Mouse (Mus musculus) cerebellum, adult 8-10 months (tissue): ENCODE measurements at regions not wholly inside any gene's neighbourhood (a gene's known extent, or its start where the extent isn't known, plus 50 kb on each side); places are given as distances from the start of the nearest gene placed in this dataset.

Source experiments
- DNase-seq: peaks from one replicate; pipeline ENCODE4 v3.0.0; 2022

DNA sequence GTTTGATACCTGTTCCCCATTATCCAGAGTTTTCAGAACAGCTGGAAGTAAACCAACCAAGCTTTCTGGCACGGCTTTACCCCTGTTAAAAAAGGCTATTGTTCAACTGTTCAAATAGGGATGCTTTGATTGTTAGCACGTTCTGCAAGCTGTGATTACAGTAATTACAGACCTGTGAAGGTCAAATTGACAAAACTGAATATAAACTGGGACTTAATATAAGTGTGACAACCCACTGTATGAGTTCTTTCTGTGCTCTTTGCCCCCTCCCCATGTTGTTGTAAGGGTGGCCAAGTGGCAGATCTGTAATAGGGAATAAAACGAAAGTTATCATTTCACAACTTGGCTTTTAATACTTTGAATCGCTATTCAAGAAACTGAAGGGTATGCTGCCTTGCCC, 105.0 kb upstream of the 4933415F23Rik start:
- no peak for DNase-seq

DNA sequence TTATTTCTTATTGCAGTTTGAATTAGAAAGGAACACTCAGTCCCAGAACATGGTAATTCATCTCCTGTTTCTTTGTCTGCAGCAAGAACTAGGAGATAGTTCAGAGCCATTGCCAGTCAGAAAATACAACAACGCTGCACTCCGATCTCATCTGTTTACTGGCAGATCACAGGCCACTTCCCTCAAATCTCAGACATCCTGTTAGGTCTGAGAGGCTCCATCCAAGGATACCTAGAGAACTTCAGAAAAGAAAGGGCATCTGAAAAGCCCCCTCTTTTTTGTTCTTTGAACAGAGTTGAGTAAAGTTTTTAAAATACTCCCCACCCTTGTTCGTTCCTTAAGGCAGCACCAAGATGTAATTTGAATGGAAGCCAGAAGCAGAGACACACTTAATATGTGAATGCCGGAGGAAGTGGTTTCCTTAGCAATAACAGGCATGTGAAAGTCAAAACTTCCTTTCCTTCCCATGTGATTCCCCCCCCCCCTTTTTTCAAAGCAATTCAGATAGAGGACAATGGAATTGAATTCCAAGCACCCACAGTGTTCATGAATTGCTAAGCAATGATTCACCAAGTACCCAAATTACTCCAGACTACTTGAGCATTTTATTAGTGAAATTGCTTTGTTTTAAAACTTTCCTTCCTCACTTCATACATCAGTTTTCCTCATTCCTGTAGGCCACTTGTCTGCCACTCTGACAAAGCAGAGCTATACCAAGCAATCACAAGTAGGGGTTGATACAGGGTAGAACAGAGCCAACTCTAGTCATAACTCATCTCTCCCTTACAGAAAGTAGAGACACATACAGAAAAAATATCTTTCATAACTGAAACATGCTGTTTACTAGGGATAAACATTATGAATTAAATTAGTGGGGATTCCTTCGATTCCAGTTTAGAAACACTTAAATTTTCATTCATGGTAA, 100.7 kb upstream of the 4933415F23Rik start:
- no peak for DNase-seq

DNA sequence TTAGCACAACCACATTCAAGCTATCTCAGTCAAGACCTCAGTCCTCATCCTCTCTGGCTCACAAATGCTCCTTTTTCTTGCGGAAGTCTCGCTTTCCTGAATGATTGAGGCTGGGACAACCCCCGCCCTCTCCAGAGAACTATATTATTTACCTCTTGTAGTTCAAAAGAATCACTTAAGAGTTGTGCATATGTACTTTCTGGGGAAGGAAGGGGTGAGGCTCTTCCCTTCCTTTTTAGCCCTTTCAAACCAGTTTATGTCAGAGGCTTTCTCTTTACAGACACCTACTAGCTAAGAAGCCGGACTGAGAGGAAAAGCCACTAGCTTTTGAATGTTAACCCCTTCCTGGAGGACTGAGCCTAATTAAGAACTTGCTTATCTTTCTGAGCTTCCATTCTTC, 98.4 kb upstream of the 4933415F23Rik start:
- DNase-seq, result no peak

DNA sequence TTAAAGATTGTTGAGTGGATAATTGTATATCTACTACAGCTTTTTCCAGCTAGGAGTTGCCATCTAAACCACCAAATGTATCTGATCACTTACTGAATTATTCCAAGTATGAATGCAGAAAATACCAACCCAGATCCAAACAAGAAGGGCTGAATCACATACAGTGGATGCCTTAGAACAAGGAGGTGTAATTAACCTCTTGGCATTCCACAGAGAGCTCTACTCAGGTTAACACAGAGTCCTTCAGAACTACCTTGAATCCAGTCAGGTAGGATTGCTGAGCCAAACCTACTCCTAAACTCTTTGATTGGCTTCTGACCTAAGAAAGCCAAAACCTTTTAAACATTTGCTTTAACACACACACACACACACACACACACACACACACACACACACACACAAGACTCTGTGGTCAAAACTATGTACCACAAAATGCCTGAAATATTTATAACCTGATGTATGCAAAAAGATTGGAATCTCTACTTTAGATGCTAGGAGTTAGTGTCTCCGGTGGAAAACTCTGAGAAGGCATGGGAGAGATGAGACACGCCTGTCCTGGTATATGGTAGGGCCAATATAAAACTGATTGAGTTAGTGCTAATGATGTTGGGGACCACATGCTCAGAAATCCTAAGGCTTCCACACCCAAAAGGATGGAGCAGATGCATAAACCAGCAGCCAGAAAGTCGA, 88.4 kb upstream of the 4933415F23Rik start:
- no peak for DNase-seq

DNA sequence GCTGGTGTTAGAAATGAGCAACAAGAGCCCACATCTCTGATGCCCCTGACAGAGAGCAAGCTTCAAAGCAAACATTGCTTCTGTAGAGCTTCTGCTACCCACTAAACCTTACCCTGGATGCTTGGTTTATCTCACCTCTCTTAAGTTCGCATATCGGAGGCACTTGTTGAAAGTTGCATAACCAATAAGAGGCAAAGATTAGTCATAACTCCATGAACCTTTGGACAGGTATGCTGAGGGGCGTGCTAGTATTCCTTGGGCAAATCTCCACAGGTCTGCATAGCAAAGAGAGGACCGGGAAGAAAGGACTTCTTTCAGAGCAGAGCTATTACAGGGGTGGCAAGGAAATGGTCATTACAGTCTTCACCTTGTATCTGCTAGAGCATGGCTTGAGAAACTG, 87.7 kb upstream of the 4933415F23Rik start:
- no peak for DNase-seq

DNA sequence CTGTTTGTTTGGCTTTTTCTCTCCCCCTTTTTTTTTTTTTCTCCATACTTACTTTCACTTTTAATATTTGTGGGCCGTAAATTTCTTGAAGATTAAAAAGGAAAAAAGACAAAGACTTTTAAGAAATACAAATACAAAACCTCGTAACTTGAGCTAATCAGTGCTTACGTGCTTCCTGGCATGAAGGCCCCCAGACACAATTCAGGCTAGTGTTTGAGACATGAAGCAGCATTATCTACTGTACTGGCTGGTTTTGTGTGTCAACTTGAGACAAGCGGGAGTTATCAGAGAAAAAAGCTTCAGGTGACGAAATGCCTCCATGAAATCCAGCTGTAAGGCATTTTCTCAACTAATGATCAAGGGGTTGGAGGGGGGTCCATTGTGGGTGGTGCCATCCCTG, 86.2 kb upstream of the 4933415F23Rik start:
- no peak for DNase-seq

DNA sequence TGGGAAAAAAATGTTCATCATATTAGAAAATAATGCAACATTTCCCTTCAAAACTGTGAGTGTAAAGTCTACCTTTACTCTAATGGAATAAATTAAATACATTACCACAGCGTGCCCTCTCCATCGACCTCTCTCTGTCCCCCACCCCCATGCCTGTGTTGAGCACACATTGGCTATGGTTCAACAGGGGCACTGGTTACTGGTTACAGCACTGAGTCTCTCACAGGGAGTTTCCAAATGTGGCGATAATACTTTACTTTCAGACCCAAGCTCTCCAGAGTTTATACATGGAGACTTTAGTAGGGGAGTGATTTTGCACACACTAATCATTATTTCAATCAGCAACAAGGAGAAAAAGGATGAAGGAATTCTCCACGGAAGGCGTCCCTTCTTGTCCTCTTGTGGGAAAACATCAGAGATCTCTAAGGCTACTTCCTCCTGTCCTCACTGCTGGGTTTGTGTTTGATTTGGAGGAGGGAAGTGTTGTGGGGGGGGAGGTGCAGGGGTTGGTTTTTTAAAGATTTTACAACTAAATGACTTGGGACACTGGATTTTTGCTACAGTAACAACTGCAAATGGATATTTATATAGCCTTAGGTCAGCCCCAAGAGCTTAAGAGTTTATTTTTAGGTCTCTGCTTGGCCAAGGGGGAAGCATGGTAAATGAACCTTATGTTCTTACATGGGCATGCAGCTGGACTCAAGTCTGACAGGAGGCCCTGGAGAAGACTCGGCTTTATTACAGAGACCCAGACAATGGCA, 85.6 kb upstream of the 4933415F23Rik start:
- DNase-seq, result no peak

DNA sequence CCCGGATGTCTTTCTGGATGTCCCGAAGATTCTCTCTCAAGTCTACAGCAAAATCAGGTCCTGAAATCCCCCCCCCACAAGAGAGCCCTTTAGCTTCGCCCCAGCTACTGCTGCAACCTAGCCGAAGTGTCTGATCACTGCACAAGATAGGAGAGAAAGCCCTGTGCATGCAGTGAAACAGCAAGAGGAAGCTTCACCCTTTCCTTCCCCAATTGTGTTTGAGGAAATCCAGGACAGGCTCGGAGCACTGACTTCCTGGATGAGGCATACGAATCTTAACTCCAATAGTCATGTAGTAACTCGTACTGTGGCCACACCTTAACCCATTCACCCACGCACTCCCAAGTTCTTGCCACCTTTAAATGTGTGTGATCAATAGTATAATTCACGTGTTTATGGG, 82.7 kb upstream of the 4933415F23Rik start:
- DNase-seq, result no peak

DNA sequence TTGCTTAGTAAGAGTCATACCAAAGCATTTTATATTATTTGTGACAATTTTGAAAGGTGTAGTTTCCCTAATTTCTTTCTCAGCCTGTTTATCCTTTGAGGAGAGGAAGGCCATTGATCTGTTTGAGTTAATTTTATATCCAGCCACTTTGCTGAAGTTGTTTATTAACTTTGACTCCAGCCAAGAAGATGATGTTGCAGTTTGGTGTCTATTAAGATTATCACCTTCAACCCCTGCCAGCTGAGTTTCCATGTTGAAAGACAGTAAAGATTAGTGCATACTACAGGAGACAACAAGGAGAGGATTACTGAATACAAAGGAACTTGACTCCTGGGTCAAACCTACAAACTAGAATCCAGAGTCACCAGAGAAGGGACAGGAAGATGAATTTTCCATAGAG, 80.5 kb upstream of the 4933415F23Rik start:
- no peak for DNase-seq

DNA sequence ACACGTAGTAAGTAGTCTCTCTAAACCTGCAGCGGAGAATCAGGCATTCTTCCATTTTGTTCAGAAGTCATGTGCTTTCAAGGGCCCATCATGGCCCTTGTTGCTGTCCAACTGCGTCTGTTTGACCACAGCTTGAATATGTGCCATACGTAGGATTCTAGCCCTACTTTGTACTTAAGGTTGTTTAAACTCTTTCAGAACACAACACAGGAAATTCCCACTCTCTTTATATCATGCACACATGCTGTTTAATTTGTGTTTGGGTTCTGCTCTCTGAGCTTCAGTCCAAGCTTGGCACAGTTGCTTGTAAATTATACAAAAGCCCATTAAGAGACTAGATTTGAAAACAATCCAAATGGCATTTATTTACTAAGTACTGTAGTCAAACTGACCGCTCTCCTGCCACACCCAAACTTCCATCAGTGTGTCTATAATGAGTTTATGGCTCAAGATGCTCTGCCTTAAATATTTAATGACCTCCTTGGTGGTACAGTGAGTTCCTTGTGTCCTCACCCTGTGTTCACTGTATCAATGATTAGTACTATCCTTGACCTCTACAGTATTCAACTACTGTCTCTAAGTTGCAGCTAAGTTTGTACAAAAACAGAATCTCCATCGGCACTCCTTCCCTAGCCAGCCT, 76.4 kb upstream of the 4933415F23Rik start:
- no peak for DNase-seq

DNA sequence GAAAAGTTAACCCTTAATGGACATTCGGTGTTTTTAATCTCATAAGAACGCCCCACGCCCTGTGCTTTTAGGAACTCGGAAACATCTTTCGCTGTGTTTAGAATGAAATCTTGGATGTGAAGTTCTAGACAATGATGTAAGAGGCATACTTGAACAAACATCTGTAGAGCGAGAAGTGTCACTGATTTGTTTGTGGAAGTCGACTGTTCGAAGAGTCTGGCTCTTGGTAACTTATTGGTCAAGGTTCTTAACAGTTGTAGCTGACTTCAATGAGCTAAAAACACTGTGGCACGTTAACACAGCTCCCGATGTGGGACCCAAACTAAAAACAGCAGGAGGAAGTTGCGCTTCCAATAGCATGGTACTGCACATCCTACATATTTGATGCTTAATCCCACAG, 72.0 kb upstream of the 4933415F23Rik start:
- no peak for DNase-seq

DNA sequence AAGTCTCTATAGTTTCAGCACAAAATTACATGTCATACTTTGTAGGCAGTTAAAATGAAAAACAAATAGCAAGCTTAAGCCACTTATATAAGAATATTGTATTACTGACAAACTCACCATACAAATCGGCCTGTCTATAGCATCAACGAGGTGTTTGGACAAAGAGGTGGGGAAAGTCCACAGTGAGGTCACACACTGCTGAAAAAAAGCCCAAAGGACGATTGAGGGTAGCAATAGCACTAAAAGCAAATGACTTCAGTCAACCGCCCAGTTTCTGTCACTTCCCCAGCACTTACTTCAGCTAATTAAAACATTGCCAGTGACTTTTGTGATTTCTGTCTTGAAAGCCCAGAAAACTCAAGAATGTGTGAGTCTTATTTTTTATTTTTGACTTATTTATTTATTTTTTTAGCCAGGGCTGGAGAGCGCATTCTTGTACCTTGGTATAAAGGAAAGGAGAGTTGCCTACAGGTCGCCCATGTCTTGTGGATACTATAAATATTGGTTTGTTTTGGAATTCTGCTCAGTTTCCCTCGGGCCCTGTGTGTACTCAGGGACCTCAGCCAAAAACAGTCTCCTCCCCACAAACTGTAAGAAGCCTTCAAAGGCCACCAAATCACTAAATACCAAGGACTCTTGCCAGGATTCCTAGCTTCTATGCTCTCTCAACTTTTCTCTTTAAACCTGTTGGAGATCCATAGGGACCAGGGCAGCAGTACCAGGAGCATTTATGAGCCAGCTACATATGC, 71.2 kb upstream of the 4933415F23Rik start:
- no peak for DNase-seq

DNA sequence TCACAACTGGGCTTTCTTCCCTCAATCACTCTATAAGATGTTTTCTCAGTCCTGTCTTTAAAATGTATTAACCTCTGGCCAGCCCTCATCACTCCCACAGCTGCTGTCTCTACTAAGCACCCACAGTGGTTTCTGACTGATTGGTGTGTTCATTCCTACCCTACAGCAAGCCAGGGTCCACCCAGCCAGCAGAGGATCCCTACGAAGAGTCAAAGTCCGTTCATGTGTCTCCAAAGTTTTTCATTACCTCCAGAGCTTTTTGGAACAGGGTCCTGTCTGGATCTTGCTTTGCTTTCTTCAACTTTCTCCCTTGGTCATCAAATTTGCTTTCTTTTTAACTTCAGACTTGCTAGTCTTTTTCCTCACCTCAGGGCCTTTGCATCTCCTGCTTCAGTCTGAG, 69.3 kb upstream of the 4933415F23Rik start:
- DNase-seq, result no peak

DNA sequence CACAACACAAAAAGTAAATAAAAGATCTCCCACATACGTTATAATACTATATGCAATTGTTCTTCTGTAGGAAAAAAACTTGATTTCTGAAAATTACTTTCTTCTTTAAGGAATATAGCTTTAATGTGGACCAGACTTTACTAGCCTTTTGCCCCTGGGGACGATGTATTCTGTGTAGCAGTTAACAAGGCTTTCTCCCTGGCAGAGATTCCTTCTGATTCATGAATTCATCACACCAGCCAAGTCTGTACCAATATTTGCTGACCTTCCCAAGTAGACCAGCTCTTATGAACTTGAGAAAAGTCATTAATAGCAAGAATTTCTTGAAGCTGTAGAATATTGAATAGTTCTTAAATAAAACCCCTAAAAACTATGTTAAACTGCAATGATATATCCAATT, 68.7 kb upstream of the 4933415F23Rik start:
- DNase-seq, result no peak

DNA sequence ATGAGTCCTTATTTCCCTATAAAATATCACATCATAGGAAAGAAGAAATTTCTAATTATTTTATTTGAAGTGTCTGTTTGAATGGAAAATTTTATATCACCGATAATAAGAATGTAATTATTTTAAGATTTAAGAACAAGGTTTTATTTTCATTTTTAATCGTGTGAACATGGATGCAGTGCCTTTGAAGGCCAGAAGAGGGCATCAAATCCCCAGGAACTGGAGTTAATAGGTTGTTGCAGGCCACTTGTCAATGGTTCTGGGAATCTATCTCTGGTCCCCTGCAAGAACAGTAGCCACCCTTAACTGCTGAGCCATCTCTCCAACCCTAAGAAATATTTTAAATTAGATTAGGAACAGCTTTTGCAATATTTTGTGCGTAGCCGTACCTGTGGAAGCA, 66.5 kb upstream of the 4933415F23Rik start:
- no peak for DNase-seq

DNA sequence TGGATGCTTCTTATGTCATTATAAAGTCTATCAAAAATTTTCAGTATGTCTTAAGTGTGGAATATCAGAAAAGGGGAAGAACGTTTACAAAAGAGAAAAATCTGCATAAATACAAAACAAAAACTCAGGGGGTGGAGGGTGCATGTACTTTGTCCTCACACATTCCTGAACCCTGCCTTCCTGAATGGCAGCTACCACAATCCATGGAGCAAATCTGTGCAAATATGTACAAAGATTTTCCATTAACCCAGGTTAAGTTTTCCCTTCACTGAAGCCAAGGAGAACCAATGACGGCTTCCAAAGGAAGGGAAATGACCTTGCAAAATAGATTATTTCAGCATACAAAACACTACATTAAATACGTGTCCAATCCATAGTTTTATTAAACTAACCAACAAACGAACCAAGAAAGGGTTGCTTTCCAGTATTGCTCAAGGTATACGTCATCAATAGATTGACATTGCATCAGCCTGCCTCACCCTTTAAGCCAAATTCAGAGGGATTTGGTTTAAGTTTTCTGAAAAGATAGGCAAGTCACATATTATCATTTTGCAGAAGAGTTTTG, 61.4 kb upstream of the 4933415F23Rik start:
- DNase-seq, result no peak

DNA sequence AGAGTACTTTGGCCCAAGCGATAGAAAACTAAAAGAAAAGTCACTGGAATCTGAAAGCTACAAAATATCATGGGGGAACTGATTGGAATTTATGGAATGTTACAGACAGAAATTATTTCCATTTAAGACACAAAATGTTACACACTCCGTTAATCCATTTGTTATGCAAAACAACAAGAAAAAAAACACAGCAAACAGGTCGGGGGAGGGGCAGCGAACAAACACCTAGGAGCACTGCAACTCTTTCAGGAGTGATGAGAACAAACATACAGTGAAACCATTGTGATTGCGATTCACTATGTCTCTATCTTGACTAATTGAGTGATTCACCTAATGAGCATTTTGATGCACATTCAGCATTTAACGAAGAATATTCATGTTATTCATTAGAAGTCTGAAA, 60.7 kb upstream of the 4933415F23Rik start:
- DNase-seq, result no peak
